Mouse (Mus musculus): ENCODE results near the gene Pin1. TPM values are rescaled to one million over a fixed set of nuclear protein-coding genes. Genes with fewer than 3 reads are reported as not detected.
"Not testable (repeated sequence)": the region's sequence is repeated elsewhere in the genome, so short reads cannot be mapped to it uniquely, and the experiment has no call there.

Pin1 gene
- polyA plus RNA-seq (2016; fragmentation: Nextera tagmentation; extraction: Ambion mirVana) = 84.0 and 91.4 TPM in 2 replicates

GRCm38 (mm10) chr9:20651602-20652259, at the start of gene Pin1:
Gene Pin1 (plus strand): TSS chr9:20652095.
- Histone ChIP-seq H3K4me3 (peak within 1 kb of the TSS; percentile 98), H3K27ac (replicated peaks) (peak within 1 kb of the TSS; percentile 91)

GRCm38 (mm10) chr9:20606269-20606668, 45.6 kb upstream of the Pin1 start:
- no peaks in the 10 kb centered on the region; the same call in 1 of the 2 replicates for H3K9me3 ChIP-seq (replicated peaks)
- H3K4me3 ChIP-seq = peak overlapping the region; percentile 81
- H3K4me1 ChIP-seq = peaks cover 13% of the 10 kb centered on the region
- DNase-seq (ENCODE audit: low spot score) = no peak
- peaks cover 16% of the 10 kb centered on the region for H3K36me3 ChIP-seq
- WGBS = 89% methylated on average over 1 of the region's 1 CpGs
- H3K27me3 ChIP-seq (ENCODE audit: low read depth, poor library complexity, severe bottlenecking) = no peaks in the 10 kb centered on the region
- H3K27ac ChIP-seq (replicated peaks) = peak overlapping the region; percentile 98; the same call in 1 of the 2 replicates

More at GRCm38 (mm10) chr9:20651602-20652259, at the start of gene Pin1:
- peaks cover 63% of the 10 kb centered on the region for H3K36me3 ChIP-seq
- peaks cover 36% of the 10 kb centered on the region for H3K4me1 ChIP-seq
- no peaks in the 10 kb centered on the region for H3K9me3 ChIP-seq (replicated peaks)
- DNase-seq (ENCODE audit: low spot score) = peak; percentile 98
- WGBS = under 1% methylated on average over 45 of the region's 45 CpGs
- H3K27me3 ChIP-seq (ENCODE audit: low read depth, poor library complexity, severe bottlenecking) = no peaks in the 10 kb centered on the region

DNA sequence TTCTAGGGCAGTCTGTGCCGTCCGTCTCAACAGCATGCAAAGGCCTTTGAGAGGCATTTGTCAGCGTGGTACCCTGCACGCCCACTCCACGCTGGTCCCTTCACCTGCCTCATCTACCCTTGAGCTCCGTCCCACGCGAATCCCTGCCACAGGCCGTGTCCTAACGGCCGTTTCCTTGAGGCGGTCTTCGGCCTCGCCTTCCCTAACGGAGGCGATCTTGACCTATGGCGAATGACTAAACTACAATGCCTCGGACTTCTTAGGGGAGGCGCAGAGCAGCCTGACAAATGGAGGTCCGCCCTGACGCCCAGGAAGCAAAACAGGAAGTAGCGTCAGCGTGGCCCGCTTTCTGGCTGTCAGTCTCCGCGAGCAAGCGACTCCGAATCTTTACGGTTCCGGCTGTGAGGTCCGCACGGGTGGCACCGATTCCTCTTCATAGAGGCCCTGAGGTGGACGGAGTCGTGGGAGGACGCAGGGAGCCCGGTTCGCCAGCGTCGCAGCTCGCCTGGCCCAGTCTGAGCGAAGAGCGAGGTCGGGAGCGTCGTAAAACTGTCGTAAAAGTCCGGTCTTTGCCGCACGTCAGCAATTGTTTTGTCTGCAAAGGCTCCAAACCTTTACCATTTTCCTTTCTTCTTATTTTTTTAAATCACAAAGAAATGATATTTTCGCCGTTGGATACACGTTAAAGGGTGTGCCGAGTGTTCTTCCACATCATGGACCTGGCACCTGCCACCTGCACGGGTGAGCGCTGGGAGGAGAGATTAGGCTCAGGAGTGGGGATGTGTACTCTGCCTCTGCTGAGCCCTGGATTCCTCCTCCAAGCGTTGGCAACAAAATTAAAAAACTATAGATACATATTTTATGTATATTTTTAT, 44.6 kb upstream of the Pin1 start:
- peaks cover 16% of the 10 kb centered on the region for H3K36me3 ChIP-seq
- H3K4me3 ChIP-seq = peak overlapping the region; percentile 81
- DNase-seq (ENCODE audit: low spot score) = peak; percentile 93
- no peaks in the 10 kb centered on the region for H3K27me3 ChIP-seq (ENCODE audit: low read depth, poor library complexity, severe bottlenecking)
- H3K27ac ChIP-seq (replicated peaks) = peak overlapping the region; percentile 98
- H3K9me3 ChIP-seq (replicated peaks) = no peaks in the 10 kb centered on the region; the same call in 1 of the 2 replicates
- H3K4me1 ChIP-seq = peaks cover 13% of the 10 kb centered on the region
- under 1% methylated on average over 57 of the region's 57 CpGs for WGBS

DNA sequence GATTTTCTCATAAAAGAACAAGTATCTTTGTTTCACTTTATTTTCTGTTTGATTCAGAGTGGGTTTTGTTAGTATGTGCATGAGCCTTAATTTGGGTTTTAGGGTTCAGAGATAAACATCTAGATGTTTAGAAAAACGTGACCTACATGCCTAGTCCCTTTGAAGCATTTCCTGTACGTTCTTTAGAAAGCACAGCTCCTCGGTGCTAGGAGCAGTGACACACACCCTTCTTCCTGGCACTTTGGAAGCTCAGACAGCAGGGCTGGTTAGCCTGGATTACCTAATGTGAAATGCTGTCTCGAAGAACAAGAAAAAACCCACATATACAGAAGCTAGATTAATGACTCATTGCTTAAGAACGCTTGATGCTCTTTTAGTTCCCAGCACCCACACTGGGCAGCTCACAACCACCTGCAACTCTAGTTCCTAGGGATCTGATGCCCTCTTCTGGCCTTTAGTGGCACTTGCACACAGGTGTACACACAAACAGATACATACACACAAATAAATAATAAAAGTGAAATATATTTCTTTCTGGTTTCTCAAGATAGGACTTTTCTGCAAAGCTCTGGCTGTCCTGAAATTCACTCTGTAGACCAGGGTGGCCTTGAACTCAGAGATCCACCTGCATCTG, 41.9 kb upstream of the Pin1 start:
- no peak for DNase-seq (ENCODE audit: low spot score)
- no peaks in the 10 kb centered on the region; the same call in 1 of the 2 replicates for H3K9me3 ChIP-seq (replicated peaks)
- H3K4me1 ChIP-seq = peaks cover 13% of the 10 kb centered on the region
- H3K27me3 ChIP-seq (ENCODE audit: low read depth, poor library complexity, severe bottlenecking) = no peaks in the 10 kb centered on the region
- H3K36me3 ChIP-seq = peaks cover 16% of the 10 kb centered on the region
- 88% methylated on average over 5 of the region's 5 CpGs for WGBS
- H3K27ac ChIP-seq (replicated peaks) = no peak overlapping the region
- no peak overlapping the region for H3K4me3 ChIP-seq

DNA sequence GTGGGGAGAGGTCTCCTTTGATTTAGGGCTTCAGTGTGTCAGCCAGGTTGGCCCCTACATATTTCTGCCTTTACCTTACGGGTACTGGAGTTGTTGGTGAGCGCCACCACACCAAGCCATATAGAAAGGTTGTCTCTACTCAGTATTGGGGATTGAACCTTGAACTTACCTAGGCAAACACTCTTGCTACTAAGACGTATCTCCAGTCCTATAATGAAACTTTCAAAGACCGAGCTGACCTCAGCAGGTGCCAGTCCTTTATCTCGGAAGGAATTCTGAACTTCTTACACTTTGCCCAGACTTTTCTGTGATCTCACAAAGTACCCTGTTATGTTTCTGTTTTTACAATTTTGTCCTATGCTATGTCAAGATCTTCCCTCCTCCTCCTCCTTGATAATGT, 39.9 kb upstream of the Pin1 start:
- no peaks in the 10 kb centered on the region; the same call in 1 of the 2 replicates for H3K9me3 ChIP-seq (replicated peaks)
- H3K4me3 ChIP-seq = no peak overlapping the region
- DNase-seq (ENCODE audit: low spot score) = no peak
- no peak overlapping the region for H3K27ac ChIP-seq (replicated peaks)
- 80% methylated on average over 5 of the region's 5 CpGs for WGBS
- H3K27me3 ChIP-seq (ENCODE audit: low read depth, poor library complexity, severe bottlenecking) = no peaks in the 10 kb centered on the region
- H3K4me1 ChIP-seq = peaks cover 5% of the 10 kb centered on the region; the same call in 1 of the 2 replicates
- peaks cover 16% of the 10 kb centered on the region for H3K36me3 ChIP-seq

DNA sequence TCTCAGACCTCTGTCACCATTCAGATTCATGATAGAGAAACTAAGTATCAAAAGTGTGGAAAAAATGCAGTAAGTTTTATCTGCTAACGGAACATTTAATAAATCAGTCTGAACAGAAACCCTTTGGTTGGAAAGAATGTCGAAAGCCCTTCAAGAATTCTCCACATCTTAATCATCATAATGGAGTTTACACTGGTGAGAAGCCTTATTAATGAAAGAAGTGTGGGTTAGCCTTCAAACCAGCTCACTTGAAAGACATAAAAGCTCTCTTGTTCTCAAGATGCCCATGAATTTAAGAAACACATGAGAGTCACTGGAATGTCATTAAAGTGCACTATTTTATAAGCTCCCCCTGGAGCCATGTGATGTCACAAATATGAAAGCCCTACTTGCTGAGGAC, 35.2 kb upstream of the Pin1 start:
- no peaks in the 10 kb centered on the region for H3K36me3 ChIP-seq
- DNase-seq (ENCODE audit: low spot score) = no peak
- H3K27me3 ChIP-seq (ENCODE audit: low read depth, poor library complexity, severe bottlenecking) = no peaks in the 10 kb centered on the region
- H3K9me3 ChIP-seq (replicated peaks) = no peaks in the 10 kb centered on the region
- 94% methylated on average over 2 of the region's 2 CpGs for WGBS
- no peak overlapping the region for H3K27ac ChIP-seq (replicated peaks)
- no peaks in the 10 kb centered on the region for H3K4me1 ChIP-seq
- H3K4me3 ChIP-seq = no peak overlapping the region

DNA sequence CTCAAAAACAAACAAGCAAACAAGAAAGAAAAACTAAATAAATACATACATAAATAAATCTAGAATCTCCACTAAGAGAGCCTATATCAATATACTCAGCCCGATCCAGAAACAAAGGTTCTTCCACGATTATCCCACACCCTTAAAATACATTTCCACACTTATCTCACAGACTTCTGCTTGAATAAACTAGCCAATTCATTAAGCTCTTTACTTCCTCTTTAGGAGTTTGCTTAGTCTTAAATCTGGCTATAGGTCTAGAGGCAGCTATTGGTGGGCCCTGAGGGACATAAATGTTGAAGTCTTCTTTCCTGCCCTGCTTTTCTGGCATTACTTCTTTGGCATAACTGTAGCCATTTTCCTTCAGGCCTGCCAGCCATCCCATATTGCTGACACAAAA, 20.6 kb upstream of the Pin1 start:
- WGBS = 95% methylated on average over 2 of the region's 2 CpGs
- Histone ChIP-seq H3K36me3 (0 out of 2 replicates have a peak, but pooled peaks cover 7% of the 10 kb centered on the region), H3K27ac (replicated peaks) (no peak overlapping the region), H3K27me3 (ENCODE audit: low read depth, poor library complexity, severe bottlenecking) (no peaks in the 10 kb centered on the region), H3K9me3 (replicated peaks) (no peaks in the 10 kb centered on the region), H3K4me3 (no peak overlapping the region), H3K4me1 (no peaks in the 10 kb centered on the region)
- no peak for DNase-seq (ENCODE audit: low spot score)

GRCm38 (mm10) chr9:20635676-20636075, 16.2 kb upstream of the Pin1 start:
- not testable (repeated sequence) for H3K9me3 ChIP-seq (replicated peaks); DNase-seq (ENCODE audit: low spot score); H3K4me3 ChIP-seq; H3K27ac ChIP-seq (replicated peaks); H3K4me1 ChIP-seq; H3K27me3 ChIP-seq (ENCODE audit: low read depth, poor library complexity, severe bottlenecking)
- H3K36me3 ChIP-seq = peaks cover 34% of the 10 kb centered on the region
- WGBS = 90% methylated on average over 8 of the region's 8 CpGs

GRCm38 (mm10) chr9:20636256-20636655, 15.6 kb upstream of the Pin1 start:
- peaks cover 34% of the 10 kb centered on the region for H3K36me3 ChIP-seq
- H3K4me3 ChIP-seq = no peak overlapping the region
- WGBS = 79% methylated on average over 3 of the region's 3 CpGs
- peaks cover 6% of the 10 kb centered on the region for H3K4me1 ChIP-seq
- no peaks in the 10 kb centered on the region for H3K9me3 ChIP-seq (replicated peaks)
- no peak for DNase-seq (ENCODE audit: low spot score)
- no peaks in the 10 kb centered on the region for H3K27me3 ChIP-seq (ENCODE audit: low read depth, poor library complexity, severe bottlenecking)
- H3K27ac ChIP-seq (replicated peaks) = no peak overlapping the region

GRCm38 (mm10) chr9:20636790-20637189, 15.1 kb upstream of the Pin1 start:
- H3K4me1 ChIP-seq = peaks cover 12% of the 10 kb centered on the region
- H3K27ac ChIP-seq (replicated peaks) = no peak overlapping the region
- WGBS = 88% methylated on average over 2 of the region's 2 CpGs
- peaks cover 34% of the 10 kb centered on the region for H3K36me3 ChIP-seq
- no peaks in the 10 kb centered on the region for H3K9me3 ChIP-seq (replicated peaks)
- no peaks in the 10 kb centered on the region for H3K27me3 ChIP-seq (ENCODE audit: low read depth, poor library complexity, severe bottlenecking)
- no peak for DNase-seq (ENCODE audit: low spot score)
- no peak overlapping the region for H3K4me3 ChIP-seq

GRCm38 (mm10) chr9:20638552-20638951, 13.3 kb upstream of the Pin1 start:
- Histone ChIP-seq H3K4me1 (peaks cover 18% of the 10 kb centered on the region), H3K36me3 (peaks cover 34% of the 10 kb centered on the region), H3K27me3 (ENCODE audit: low read depth, poor library complexity, severe bottlenecking) (no peaks in the 10 kb centered on the region), H3K27ac (replicated peaks) (no peak overlapping the region), H3K9me3 (replicated peaks) (no peaks in the 10 kb centered on the region), H3K4me3 (no peak overlapping the region)
- DNase-seq (ENCODE audit: low spot score) = no peak
- 94% methylated on average over 19 of the region's 19 CpGs for WGBS

DNA sequence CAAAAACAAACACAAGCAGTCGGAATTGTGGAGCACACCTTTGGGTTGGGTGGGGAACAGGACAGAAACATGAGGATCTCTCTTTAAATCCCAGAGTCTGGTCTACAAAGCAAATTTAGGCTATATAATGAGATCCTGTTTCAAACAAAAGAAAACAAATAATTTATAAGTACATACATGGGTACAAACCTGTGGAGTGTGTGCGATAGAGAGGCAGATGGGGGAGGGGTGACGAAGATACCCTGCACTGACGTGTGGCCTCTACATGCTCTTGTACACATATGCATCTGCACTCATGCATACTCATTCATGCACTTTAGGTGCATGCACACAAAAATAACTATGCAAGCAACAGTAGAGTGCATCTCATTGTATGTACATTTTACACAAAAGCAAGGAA, 12.4 kb upstream of the Pin1 start:
- Histone ChIP-seq H3K27ac (replicated peaks) (no peak overlapping the region), H3K4me1 (peaks cover 25% of the 10 kb centered on the region), H3K4me3 (no peak overlapping the region), H3K36me3 (peaks cover 34% of the 10 kb centered on the region), H3K9me3 (replicated peaks) (no peaks in the 10 kb centered on the region), H3K27me3 (ENCODE audit: low read depth, poor library complexity, severe bottlenecking) (no peaks in the 10 kb centered on the region)
- 90% methylated on average over 4 of the region's 4 CpGs for WGBS
- DNase-seq (ENCODE audit: low spot score) = no peak

All from midbrain, embryonic 10.5 days (tissue).